12 mouse cellular contexts compared by ENCODE assay signal in the genomic region with DNA sequence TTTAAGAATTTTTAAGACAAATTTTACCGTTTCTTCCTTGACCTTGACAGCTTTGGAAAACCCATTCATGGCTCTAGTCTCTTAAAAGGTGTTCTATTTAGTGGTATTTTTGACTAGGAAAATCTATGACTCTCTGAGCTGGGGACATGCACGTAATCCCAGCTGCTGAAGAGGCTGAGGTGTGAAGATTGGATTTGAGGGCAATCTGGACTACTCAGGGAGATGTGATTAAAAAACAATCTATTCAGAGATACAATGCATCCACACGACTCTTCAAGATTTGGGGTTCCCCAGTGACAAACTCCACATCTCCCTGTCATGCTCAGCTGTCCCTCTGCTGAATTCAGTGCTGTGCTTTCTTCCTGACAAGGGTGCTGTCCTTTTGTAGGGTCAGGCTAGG.
"Had no signal": no experiment of that assay in that cellular context is flagged by ENCODE, and none has a peak within 500 bp of the region (broad histone marks: within the 10 kb centered on the region; RNA-seq: fewer than 3 reads in every experiment).

No protein-coding gene starts in this region.

- H3K4me3 ChIP-seq: limb, embryonic 13.5 days; midbrain, embryonic 12.5 days; neural tube, embryonic 13.5 days; stomach, embryonic 15.5 days had no signal

- H3K27ac ChIP-seq: kidney, postnatal 0 days; limb, embryonic 13.5 days; liver, embryonic 14.5 days; midbrain, embryonic 12.5 days; neural tube, embryonic 13.5 days; stomach, embryonic 15.5 days had no signal

- DNase-seq: kidney, adult 11 months; kidney, adult 9 months; kidney, postnatal 36 days; left cerebral cortex, postnatal 4 days; lung, adult 18-20 months; thymus, postnatal 36 days had no signal
